Mouse (Mus musculus) layer of hippocampus, adult 8-10 months (tissue): Measurements from ENCODE around the gene 1700013G24Rik. TPM values are rescaled to one million over a fixed set of nuclear protein-coding genes. Genes with fewer than 3 reads are reported as not detected.
A peak's percentile ranks its signal among the peaks of the same experiment; 100 is the strongest.

Experiments
- DNase-seq, 2 experiments: peaks; one replicate each; pipeline ENCODE4 v3.0.0; 2022; ENCODE audit warnings: low spot score in 2 of 2
- total RNA-seq, 4 experiments: library from RNA; stranded (reverse); gene quantifications; 2 replicates each; pipeline ENCODE4 v1.2.4; 2022

Gene 1700013G24Rik
- total RNA-seq, 4 experiments from 2014 or later = not detected

DNA sequence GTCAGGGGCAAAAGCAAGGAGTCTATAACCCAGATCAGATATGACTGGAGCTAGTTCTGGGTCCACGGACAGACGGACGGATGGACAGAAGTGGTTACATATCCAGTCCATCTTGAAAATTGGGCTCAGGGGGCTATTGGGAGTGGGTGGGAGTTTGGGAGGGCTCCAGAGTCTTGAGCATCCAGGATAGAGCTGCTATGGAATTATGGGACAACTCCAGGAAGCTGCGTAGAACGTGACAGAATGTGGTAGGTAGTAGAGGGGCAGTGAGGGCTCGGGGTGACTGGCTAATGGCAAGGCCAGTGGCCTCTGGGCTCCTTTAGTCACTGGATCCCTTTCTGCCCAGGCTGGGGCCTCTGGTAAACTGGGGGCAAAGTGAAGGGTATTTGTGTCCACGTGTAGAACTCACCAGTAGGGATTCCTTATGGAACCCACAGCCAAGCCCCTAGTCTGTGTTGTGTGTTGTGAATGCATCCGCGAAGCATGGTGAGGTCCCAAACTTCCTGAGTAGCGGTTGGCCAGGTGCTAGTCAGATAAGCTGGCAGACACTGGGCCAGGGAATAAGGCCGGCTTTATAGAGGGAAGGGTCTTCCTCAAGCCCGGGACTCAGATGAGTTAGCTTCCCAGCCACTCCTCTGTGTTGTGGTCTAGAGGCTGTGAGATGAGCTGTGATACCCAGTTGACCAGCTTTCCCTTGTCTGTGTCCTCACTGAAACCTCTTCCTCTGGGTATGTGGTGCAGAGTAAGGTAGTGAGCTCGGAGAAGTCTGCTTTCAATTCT lies 22.4 kb downstream of the 1700013G24Rik start:
- no peak for DNase-seq

DNA sequence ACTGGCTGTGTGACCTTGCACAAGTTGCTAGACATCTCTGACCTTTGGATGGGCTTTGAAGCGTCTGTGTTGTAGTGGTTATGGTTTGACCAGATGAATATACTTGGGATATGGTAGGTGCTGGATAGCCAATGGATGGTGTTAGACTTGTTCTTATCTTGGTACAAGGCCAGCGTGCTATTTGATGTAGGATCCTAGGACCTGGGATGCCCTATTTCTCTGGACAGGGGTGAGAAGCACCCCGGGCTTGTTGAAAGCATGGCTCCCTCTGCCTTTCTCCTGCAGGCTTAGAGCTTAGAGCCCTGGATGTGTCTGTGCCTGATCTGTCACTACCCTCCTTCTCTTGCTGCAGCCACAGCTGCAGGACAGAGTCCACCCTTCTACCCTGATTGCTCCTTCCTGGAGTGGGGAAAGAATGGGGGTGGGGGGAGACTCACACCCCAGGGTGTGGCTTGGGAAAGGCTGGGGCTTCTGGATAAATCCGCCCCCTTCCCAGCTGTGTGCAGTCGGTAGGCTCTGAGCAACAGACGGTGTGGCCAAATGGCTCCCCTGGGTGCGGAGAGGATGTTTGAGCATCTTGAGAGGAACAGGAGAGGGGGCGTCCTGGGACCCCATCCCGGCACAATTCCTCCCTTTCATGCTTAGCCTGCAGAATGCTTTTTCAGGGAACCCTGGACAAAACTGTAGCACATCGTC lies 23.1 kb downstream of the 1700013G24Rik start:
- DNase-seq = peak; percentile 58 to 59

DNA sequence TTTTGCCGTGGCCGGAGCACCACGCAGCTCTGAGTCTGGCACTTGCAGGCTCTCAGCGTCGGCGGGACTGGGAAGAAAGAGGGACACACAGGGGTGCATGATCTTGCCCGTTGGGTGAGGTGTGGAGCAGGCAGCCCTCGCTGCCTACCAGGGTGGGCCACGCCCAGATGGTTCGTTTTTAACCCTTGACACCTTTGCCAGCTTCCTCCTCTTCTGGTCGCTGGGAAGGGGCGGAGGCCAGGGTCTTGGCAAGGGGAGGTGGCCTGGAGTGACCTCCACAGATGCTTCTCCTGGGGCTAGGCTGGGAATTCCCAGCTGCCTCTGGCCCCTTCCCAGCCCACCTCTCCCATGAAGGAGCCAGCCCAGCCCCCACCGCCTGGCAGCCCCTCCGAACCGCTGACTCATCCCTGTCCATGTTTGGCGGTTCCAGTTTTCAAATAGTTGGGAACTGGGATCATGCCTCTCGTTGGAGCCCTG lies 23.7 kb downstream of the 1700013G24Rik start:
- DNase-seq = no peak

DNA sequence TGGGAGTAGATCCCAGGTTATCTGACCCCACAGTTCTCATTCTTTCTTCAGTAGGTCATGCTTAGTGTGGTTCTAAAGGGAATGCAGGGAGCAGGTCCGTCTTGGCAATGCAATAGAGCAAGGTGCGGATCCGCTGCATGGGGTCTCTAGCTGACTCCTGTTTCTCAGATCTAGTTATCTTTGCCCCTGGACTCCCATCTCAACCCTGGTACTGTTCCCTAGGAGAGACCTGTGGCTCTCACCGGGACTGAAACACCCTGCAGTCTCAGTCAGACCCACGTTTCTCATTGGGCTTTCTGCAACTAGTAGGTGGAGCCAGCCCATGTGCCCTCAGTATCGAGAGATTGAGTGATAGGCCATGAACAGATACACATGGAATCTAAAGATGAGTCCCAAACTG lies 24.5 kb downstream of the 1700013G24Rik start:
- no peak for DNase-seq

DNA sequence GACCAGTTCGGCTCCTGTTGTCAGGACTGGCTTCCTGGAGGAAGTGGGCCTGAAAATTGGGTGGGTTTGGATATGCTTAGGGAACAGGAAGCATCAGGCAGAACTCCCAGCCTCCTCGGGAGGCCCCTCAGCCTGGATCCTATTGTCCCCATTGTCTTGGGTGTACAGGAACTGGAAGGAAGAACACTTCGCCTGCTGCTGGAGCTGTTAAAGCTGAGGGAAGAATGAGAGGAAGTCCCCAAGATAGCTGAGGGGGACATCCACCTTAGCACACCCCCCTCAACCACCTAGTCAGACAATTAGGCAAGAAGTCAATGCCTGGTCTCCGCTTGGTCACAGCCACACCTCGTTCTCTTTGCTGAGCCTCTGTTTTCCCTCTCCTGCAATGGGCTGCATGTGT lies 25.2 kb downstream of the 1700013G24Rik start:
- no peak for DNase-seq

DNA sequence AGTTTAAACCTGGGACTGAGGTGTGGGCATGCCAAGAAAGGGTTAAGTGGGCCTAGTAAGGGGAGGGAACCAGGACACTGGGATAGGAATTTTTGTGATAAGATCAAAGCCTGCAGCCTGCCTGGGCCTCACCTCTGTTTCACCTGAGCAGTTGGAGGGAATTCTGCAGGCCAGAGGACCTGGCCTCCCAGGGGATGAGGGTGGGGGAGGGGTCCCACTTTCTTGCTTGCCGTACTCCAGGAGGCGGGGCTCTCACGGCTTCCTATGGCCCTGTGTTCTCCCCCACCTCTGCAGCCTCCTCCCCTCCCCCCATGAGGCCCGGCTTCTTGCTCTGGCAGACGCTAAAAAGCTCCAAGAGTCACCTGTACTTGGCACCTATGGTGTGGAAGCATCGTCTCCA lies 26.7 kb downstream of the 1700013G24Rik start:
- DNase-seq = no peak

DNA sequence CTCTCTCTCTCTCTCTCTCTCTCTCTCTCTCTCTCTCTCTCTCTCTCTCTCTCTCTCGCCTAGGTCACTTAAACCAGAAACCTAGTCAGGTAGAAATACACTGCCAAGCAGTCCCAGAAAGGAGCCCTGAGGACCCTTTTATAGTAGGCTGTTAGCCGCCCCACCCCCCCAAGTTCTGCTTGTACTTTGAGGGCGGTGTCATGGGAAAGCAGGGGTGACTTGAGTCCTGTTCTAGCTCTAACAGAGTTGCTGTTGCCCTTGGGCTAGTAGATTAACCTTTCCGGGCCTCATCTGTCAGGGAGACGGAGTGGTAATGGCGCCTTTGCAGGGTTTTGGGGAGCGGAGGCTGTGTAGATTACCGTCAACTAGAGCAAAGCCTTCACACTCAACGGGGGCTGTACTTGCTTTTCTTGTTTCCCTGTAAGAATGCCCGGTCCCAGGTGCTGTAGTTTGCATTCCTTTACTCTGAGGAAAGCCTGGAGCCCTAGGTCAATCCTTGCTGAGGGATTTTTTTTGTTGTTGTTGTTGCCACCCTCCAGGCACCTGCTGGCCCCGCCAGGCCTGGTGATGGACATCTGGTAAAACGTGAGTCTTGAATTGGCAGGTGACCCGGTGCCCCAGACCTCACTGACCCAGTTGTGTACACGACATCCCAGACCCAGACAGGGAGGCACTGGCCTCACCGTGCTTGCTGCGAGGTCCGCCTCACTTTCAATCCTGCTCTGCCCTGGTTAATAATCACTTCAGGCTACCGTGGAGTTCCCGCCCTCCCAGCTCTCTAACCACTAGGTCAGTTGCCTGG lies 27.3 kb downstream of the 1700013G24Rik start:
- no peak for DNase-seq

DNA sequence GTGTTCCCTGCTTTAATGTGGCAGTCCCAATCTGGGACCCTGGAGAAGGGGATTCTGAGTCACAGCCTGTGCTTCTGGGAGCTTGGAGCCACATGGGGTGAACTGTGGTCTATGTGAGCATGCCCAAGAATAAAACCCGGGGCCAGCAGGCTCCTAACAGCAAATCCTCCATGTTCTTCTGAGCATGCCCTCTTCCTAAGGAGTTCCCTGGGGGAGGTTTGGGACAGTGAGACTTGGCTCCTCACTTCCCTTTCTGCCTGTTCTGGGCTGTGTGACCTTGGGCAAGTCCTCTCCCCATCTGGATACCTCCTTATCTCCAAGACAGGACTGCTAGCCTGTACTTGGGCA lies 27.9 kb downstream of the 1700013G24Rik start:
- DNase-seq = no peak

DNA sequence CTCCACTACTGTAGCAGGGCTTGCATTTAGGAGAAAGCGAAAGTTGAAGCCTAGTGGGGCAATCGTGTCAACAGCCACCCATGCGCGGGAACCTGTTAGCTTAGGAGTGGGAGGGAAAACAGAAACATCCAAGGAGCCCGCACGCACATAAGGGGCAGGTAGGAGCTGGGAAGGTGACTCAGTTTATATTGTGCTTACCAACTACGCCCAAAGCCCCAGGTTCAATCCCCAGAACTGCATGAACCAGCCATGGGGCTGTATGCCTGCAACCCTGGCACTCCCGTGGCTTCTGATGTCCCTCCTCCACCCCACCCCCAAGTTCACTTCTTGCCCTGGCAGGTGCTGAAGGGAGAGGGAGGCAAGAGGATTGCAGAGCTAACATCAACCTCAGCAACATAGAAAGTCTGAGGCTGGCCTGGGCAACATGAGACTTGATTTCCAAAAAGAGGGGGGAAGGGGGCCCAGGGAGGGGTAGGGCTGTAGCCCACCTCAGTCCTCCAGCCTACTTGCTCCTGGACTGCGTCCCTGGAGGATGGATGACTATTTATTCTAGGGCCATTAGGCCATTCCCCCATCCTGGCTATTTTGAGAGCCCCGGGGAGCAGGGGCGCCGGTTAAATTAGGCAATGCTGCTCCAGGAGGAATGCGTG lies 28.4 kb downstream of the 1700013G24Rik start:
- no peak for DNase-seq

DNA sequence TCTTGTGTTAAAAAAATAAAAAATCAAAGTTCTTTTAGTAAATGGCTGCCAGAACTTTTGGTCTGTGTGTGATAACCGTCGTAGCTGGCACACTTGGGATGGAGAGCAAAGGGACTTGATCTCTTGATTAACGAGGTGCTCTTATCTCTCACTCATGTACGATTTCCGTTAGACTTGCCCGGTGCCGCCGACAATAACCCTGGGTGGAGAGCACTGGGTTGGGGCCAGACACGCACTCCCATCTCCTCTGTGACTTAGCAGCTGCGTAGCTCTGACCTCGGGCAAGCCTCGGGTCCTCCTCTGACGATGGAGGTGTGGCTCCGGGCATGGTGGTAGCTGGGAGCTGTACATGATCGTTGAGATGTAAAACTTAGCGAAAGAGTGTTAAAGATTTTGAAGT lies 30.8 kb downstream of the 1700013G24Rik start:
- no peak for DNase-seq

DNA sequence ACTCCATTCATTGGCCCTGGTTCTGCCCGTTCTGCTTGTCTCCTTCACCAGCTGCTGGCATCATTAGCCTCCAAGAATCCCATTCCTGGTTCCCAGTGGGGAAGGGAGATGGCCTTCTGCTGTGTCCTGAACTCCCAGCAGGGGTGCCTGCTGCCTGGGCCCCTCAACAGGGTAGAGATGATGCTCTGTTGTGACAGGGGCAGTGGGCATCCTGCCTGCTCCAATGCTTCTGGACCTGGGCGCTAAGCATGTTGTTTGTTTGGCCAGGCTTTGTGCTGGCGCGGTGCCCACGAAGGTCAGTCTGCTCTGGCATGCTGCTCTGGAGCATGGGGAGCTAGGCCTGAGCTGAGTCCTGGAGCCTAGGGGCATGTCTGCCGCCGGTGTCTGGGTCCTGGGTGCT lies 31.5 kb downstream of the 1700013G24Rik start:
- DNase-seq = no peak

DNA sequence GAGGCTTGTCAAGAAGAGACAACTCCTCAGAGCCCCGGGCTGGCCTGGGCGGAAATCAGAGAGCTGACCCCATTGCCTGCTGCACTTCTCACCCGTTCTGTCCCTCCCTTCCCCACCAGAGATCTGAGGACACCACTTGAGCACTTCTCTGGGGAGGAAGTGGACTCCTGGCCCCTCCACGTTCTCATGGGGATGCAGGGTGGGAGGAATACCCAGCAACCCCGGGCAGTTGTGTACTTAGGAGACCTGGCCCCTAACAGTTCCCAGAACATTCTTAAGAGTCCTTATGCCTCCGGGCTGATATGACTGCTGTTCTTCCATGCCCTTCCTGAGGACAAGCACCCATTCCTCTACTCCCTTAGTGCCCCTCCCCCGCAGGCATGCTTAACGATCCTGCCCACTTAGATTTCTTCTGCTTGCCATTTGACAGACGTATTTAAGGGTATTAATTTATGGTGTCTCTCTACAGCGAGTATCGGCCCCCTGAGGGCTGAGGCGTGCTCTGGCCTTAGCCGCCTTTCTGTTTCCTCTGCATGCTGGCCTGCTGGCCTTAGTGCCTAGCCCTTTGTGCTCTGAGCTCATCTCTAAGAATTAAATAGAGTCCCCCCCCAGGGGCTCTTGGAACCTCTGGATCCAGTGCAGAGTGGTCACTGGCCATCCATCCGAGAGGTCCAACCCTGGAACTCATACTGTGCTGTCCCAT lies 32.3 kb downstream of the 1700013G24Rik start:
- no peak for DNase-seq

DNA sequence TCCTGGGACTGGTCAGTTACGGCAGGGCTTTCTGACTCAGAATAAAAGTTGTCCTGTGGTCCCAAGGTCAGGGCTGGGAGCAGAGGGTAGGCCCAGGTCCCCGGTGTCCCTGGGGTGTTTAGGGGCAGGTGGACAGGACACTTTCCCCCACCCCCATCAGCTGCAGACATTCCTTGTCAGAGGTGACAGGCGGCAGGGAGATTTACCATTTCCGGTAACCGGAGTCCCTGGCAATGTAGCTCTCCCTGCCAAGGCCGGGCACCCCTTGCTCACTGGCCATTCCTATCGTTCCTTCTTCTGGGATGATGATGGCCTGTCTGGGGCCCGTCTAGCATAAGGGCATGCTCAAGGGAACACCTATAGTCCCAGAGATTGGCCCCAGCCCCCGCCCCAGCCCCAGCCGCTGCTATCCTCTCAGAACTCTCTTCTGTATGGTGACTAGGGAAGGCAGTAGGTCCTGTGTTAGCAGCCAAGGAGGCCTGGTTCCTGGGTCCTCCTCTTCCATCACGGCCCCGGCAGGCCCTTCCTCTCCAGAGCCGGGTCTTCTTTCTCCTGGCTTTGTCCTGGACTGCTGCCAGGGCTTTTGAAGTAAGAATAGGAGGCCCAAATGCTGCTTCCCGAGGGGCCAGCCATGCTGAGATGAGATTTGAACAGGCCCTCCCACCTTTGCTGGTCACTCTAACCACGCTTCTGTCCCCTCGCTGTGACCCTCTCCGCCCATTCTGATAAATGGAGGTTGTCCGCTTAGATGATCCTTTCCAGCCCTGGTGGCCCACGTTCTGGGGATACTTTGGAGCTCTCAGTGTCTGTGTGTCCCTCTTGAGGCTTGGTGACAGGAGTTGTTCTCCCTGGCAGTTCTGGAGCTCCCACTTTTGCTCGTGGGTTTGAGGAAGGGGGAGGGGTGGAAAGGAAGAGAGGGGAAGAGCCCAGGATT lies 33.3 kb downstream of the 1700013G24Rik start:
- DNase-seq = no peak

DNA sequence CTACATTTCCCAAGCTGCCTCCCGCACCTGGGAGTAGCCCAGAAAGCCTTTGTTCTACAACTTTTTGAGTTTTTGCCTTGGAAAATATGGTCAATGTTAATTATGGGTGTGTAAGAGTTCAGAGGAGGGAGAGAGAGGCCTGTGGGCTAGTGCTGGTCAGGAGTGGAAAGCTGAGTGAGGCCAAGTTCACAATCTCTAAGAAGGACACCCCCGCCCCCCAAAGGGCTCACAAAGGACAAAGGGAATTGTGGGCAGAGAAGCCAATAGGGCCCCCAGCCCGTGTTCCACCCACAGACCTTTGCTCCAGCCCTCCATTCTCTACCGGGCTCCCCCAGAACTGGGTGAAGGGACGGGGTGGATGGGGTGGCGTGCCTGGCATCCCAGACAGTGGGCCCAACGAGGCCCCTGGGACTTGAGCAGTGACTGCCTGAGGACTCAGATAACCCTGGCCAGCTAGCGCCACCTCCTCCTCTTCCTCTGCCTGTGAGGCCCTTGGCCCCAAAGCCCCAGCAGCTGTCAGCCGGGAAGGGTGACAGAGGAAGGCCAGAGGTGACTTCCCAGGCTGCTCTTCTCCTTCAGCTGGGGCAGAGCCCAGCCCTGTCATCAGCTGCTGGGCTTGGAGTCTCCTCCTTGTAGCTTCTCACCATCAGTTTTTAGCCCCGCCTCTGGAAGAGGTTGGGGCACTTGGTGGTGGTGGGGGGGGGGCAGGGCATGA lies 34.4 kb downstream of the 1700013G24Rik start:
- DNase-seq = no peak

DNA sequence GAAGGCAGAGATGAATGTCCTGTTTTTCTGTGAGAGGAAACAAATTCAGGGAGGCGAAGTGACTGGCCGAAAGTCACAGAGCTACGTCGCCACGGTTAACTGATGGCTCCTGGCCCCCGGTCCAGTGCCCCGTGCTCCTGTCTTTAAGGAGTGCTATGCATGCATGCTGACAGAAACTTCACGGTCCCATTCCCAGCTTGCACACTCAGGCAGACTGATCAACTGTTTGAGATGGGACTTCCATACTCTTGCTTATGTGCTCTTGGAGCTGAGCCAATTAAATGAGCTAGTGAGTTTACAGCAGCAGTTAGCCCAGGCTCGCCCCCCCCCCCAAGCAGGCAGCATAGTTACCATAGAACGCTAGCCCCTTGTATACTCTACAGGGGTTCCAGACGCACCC lies 35.0 kb downstream of the 1700013G24Rik start:
- no peak for DNase-seq

DNA sequence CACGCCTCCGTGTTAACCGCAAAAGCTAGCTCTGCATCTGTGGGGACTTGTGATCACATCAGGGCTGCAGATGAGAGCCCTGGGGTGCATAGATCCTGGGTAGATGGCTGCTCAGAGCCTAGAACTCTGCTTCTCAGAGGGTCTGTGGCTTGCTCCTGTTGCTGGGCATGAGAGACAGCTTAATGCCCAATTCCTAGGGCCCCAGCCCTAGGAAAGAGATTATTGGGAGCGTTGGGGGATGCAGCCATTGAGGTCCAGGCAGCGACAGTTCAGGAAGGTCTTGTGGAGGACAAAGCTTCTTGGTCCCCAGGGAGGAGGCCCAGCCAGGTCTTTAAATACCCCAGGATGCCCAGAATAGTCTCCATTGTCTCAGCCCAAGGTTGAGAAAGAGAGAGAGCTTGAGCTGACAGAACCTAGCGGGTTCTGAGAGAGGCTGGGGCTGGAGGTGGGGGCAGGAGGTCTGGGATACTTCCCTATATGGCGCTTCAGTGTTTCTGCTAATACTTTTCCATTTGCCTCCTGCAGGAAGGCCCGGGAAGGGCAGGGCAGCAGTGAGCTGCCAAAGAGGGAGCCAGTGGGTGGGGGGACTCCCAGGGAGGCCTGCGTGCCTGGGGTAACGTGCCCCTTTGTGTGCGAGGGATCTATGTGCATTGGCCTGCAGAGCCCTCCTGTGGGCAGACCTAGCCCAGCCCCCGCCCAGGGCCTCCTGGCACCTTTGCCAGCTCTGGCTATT lies 35.7 kb downstream of the 1700013G24Rik start:
- DNase-seq = no peak

DNA sequence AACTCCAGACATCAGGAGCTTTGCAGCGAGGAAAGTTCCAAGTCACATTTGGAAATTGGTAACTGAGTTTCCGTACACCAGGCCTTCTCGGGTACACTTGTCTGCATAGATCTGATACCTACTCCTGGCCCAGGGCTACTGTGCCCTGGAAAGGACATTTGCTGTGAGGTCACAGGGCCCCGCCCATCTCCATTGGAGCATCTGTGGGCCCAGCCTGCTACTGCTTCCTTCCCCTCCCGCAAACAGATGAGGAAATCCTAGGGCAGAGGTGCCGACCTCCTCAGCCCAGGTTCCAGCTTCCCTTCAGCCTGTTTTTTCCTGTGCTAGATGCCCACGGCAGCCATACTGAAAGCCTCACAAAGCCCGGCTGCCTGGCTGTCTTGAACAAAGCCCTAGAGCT lies 36.9 kb downstream of the 1700013G24Rik start:
- DNase-seq = no peak

DNA sequence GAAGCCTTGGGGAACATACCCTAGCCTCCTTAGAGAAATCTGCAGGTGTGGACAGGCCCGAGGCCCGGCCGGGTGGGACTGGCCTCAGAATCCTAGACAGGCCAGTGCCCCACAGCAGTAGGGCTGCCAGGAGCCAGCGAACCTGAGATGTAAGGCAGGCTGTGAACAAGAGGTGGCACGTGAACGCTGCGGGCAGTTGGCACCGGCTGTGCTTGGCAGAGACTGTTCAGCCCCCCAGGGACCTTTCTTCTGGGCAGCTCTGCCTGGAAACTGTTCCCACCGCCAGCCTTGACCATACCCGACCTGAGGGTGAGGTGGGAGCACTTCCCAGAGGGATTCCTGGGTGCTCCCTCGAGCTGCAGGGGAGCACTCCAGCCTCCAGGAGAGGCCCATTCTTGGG lies 39.5 kb downstream of the 1700013G24Rik start:
- DNase-seq = no peak

DNA sequence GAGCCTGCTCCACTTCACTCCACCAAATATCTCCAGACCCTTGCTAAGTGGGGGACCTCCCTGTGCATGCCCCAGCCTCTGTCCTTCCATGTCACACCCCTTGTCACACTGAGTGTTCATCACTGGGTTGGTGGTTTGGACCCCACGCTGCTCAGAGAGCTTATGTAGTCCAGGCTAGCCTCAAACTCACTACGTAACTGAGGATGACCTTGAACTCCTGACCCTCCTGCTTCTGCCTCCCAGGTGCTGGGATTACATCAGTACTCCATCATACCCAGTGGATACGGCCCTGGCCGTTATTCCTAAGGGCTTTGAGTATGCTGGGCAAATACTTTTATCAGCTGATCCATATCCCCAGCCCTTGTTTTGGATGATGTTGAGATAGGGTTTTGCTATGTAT lies 40.1 kb downstream of the 1700013G24Rik start:
- no peak for DNase-seq
